Mouse (Mus musculus): ENCODE data around the gene Map3k4.
A peak's percentile ranks its signal among the peaks of the same experiment; 100 is the strongest.
"Not testable (repeated sequence)": the region's sequence is repeated elsewhere in the genome, so short reads cannot be mapped to it uniquely, and the experiment has no call there.

Map3k4 gene

GRCm38 (mm10) chr17:12307251-12308135, 11.1 kb downstream of the Map3k4 start:
- DNase-seq (ENCODE audit: extremely low read depth, insufficient read length, low spot score): no peak

DNA sequence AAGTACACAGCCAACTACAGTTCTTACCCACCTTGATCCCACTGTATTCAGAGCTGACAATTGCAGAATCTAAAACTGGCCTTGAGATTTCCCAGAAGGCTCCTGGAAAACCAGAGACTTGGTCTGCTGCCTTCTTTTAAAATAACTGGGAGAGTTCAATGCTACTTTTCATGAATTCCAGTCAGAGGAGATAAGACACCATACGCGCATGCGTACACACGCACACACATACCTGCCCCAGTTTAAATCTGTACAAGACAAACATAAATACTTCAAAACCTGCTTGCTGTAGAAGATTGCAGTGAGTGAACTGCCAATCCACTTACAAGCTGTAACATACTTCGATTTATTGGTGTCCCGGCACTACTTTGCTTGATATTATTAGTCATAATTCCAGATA, 13.9 kb downstream of the Map3k4 start:
- DNase-seq (ENCODE audit: extremely low read depth, insufficient read length, low spot score): no peak

DNA sequence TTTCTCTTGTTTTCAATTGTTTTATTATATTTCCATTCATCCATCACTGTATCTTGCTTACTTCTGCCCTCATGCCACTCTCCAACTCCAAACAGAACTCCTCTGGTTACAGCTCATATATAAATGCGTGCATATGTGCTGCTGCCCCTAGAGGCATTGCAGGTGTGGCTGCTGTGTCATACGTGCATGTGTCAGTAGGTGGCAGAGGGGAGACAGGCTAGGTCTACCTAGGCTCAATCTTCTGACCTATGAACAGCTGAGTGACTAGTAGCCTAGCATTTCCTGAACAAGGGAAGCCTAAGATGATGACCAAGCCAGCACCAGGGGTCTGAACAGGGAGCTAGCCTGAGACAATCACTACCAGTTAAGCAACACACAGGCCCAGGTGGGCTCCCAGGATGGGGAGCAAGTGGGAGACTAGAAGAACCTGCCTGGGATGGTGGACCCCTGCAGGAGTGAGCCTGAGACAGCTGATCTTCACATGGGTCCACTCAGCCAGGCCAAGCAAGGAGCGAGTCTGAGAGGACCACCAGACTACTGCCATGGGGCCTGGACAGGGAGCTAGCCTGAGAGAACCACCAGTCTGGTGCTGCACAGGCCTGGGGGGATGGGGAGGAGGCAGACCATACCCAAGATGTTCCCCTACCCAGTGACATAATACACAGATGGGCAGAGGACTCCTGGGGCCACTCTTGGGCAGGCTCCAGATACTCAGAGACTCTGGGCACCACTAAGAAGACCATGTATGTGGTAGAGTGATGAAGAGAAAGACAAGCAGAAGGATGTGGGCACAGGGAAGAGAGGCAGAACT, 17.5 kb downstream of the Map3k4 start:
- DNase-seq (ENCODE audit: extremely low read depth, insufficient read length, low spot score): no peak

DNA sequence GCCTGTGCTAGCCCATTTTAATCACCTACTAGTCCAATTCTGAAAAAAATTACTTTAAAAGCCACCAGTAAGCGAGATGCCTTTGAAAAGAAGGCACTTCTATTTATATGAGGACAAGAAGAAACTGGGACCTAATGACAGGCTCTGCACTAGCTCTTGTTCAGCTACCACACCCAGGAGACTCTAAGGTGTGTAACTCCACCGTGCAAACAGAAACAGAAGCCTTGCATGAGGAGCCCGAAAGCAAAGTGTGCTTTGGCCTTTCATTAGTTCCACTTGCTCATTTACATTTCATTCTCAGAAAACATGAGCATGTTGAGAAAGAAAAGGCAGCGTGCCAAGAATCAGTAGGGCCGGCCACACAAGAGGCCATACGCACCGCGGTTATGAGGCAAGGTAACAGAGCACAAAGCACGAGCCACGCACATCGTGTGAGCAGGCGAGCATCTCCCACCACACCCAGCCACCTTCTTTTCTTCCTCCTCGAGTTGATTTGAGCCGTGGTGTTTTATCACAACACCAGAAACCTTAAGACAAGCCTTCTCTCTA, 18.4 kb downstream of the Map3k4 start:
- no peak for DNase-seq (ENCODE audit: extremely low read depth, insufficient read length, low spot score)

- DNase-seq (ENCODE audit: extremely low read depth, insufficient read length, low spot score): no peak
Observed at GRCm38 (mm10) chr17:12299371-12299770, 19.2 kb downstream of the Map3k4 start.

- no peak for DNase-seq (ENCODE audit: extremely low read depth, insufficient read length, low spot score)
Observed at GRCm38 (mm10) chr17:12297978-12298377, 20.6 kb downstream of the Map3k4 start.

DNA sequence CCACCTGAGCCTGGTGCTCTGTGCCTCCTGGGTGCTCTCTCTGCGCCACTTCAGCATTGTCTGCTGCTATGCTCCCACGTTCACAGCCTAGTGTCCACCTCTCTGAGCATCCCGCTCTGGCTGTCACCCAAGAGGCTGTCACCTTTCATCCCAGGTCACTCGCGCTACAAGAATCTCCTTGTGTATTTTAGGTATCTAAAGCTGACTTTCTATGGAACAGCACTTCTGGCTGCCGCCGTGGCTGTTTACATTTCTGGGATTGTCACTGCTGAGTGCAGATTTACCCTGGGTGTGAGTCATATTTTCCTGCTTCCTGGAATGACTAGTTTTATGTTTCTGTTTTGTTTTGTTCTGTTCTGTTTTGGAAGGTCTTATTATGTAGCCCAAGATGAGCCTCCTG, 21.3 kb downstream of the Map3k4 start:
- peak; percentile 29 for DNase-seq (ENCODE audit: extremely low read depth, insufficient read length, low spot score)

DNA sequence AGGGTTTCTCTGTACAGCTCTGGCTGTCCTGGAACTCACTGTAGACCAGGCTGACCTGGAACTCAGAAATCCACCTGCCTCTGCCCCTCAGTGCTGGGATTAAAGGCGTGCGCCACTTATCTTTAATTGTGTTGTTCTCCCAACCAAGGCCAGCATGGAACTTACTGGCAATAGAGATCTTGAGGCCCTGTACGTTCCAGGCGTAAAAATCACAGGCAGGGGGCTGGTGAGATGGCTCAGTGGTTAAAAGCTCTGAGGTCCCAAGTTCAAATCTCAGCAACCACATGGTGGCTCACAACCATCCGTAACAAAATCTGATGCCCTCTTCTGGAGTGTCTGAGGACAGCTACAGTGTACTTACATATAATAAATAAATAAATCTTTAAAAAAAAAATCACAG, 22.7 kb downstream of the Map3k4 start:
- not testable (repeated sequence) for DNase-seq (ENCODE audit: extremely low read depth, insufficient read length, low spot score)

- no peak for DNase-seq (ENCODE audit: extremely low read depth, insufficient read length, low spot score)
Observed at GRCm38 (mm10) chr17:12294424-12294823, 24.2 kb downstream of the Map3k4 start.

GRCm38 (mm10) chr17:12293571-12293970, 25.0 kb downstream of the Map3k4 start:
- DNase-seq (ENCODE audit: extremely low read depth, insufficient read length, low spot score): no peak

DNA sequence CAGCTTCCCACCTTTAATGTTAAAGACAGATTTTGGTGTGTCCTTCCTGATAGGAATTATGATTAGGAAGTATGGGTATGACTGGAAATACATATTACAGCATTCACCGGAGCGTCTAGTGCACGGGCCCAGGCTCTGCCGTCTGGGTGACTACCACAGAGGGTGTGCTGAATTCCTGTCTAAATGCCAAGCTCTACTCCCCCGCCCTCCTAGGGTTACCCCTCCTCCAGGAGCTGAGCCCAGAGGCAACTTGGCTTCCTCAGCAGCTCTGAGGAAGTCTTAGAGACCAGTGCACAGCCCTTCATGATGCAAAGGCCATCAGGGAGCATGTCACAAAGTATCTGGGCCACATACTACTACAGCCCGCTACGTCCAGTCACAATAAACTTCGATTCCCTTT, 25.7 kb downstream of the Map3k4 start:
- no peak for DNase-seq (ENCODE audit: extremely low read depth, insufficient read length, low spot score)

DNA sequence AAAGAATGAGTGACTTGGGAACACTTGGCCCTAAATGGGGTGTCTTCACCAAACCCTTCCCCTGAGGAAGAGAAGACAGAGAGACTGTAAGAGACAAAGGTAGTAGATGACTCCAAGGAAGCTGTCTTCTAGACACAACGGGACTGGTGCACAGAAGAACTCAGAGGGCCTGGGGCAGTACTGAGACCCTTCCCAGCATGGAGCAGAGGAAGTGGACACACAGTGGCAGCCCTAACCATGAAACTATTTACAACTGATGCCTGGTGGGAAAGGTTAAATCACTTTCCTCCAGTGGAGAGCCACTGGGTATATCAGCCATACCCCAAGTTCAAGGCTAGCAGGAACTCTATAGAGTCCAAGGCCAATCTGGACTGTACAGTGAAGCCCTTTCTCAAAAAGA, 26.2 kb downstream of the Map3k4 start:
- no peak for DNase-seq (ENCODE audit: extremely low read depth, insufficient read length, low spot score)

- DNase-seq (ENCODE audit: extremely low read depth, insufficient read length, low spot score): no peak
Observed at GRCm38 (mm10) chr17:12291151-12291550, 27.4 kb downstream of the Map3k4 start.

- DNase-seq (ENCODE audit: extremely low read depth, insufficient read length, low spot score): peak; percentile 56
Observed at GRCm38 (mm10) chr17:12290735-12291134, 27.9 kb downstream of the Map3k4 start.

- DNase-seq (ENCODE audit: extremely low read depth, insufficient read length, low spot score): not testable (repeated sequence)
Observed at GRCm38 (mm10) chr17:12289836-12290235, 28.8 kb downstream of the Map3k4 start.

DNA sequence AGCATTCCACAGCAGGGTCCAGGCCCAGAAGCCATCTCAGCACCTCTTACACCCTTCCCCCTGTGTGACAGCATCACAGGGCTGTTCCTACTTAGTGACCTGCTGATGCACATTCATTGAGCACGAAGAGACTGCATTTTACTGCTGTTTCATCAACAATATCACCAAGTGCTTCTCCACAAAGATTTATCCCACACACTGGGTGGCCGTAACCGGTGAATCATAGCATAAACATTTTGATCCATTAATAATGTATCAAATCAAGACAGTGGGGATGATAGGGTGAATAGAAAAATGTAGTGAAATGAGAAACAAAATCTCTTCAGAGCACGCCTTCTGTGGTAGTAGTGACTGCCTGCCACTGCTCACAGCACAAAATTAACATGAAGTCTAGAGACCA, 29.7 kb downstream of the Map3k4 start:
- DNase-seq (ENCODE audit: extremely low read depth, insufficient read length, low spot score): no peak

GRCm38 (mm10) chr17:12279810-12280209, 38.8 kb downstream of the Map3k4 start:
- no peak for DNase-seq (ENCODE audit: extremely low read depth, insufficient read length, low spot score)

GRCm38 (mm10) chr17:12278073-12278472, 40.5 kb downstream of the Map3k4 start:
- DNase-seq (ENCODE audit: extremely low read depth, insufficient read length, low spot score): no peak

DNA sequence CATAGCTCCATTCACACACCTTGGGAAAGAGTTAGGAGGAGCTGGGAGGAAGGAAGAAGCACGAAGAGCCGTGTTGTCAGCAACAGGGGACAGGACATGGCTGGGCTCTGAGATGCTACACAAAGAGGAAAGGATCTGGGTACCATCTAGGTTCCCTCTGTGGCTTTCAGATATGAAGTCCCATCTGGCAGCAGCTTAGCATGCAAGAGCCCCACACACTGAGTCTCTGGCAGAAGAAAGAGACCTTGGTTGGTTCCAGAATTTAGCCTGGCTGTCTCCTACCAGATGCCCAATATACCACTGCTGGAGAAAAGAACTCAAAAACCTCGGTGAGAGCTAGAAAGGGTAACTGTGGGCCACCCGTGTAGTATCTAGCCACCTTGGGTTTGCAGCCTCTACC, 41.3 kb downstream of the Map3k4 start:
- DNase-seq (ENCODE audit: extremely low read depth, insufficient read length, low spot score): no peak

GRCm38 (mm10) chr17:12276496-12277200, 41.9 kb downstream of the Map3k4 start:
- no peak for DNase-seq (ENCODE audit: extremely low read depth, insufficient read length, low spot score)

GRCm38 (mm10) chr17:12275756-12276155, 42.8 kb downstream of the Map3k4 start:
- peak; percentile 85 for DNase-seq (ENCODE audit: extremely low read depth, insufficient read length, low spot score)
